Comparison of ENCODE assay signal across 11 mouse cellular contexts in genomic region chr12:83791737-83792136, GRCm38 (mm10). TPM values are rescaled to one million over a fixed set of nuclear protein-coding genes. Genes with fewer than 3 reads are reported as not detected.
A peak's percentile ranks its signal among the peaks of the same experiment; 100 is the strongest.
DNase-seq lines count a peak whose midpoint lies in the region; ATAC-seq and TF ChIP-seq lines count a peak whose summit lies in the region.
"Had no signal": no experiment of that assay in that cellular context is flagged by ENCODE, and none has a peak within 500 bp of the region (broad histone marks: within the 10 kb centered on the region; RNA-seq: fewer than 3 reads in every experiment).

No protein-coding gene starts in this region.

- no peaks in the 10 kb centered on the region for H3K9me3 ChIP-seq in lung, embryonic 16.5 days (ENCODE audit: control insufficient read depth, low read length)
- no peaks in the 10 kb centered on the region for H3K9me3 ChIP-seq in lung, postnatal 0 days (ENCODE audit: low read length)

- no peak for TF ChIP-seq POLR2A in myocyte (IDR thresholded peaks at IDR 0.05; ENCODE audit: insufficient read length, low read depth)

- H3K27me3 ChIP-seq in lung, embryonic 16.5 days (ENCODE audit: control insufficient read depth, insufficient read depth, low read depth, low read length), result no peaks in the 10 kb centered on the region
- no peaks in the 10 kb centered on the region for H3K27me3 ChIP-seq in lung, postnatal 0 days (replicated peaks; ENCODE audit: insufficient read depth, low read length)
- H3K27me3 ChIP-seq in myocyte (ENCODE audit: control insufficient read depth, insufficient read depth, insufficient read length), result no peaks in the 10 kb centered on the region

- no peak for TF ChIP-seq CTCF in lung, postnatal 0 days (IDR thresholded peaks at IDR 0.05)

- ATAC-seq in lung, embryonic 16.5 days (ENCODE audit: low read depth), result 0 out of 2 replicates have a peak, but pooled peaks have one; percentile 15
- no peak for ATAC-seq in lung, postnatal 0 days
- ATAC-seq: inflammation-experienced regulatory T-cells, adult 6 months had no signal

- no peak overlapping the region for H3K9ac ChIP-seq in lung, embryonic 16.5 days (ENCODE audit: low read length)
- no peak overlapping the region for H3K9ac ChIP-seq in lung, postnatal 0 days (replicated peaks; ENCODE audit: low read depth)

- no peak for TF ChIP-seq EP300 in lung, postnatal 0 days (IDR thresholded peaks at IDR 0.05)

- H3ac ChIP-seq in myocyte (ENCODE audit: control insufficient read depth, insufficient read length), result no peak overlapping the region

- no peaks in the 10 kb centered on the region for H3K4me1 ChIP-seq in lung, embryonic 16.5 days (replicated peaks; ENCODE audit: control insufficient read depth, insufficient read depth, low read length)
- H3K4me1 ChIP-seq in lung, postnatal 0 days (ENCODE audit: insufficient read depth, low read depth, low read length), result no peaks in the 10 kb centered on the region

- H3K79me2 ChIP-seq in myocyte (ENCODE audit: control insufficient read depth, insufficient read depth), result no peaks in the 10 kb centered on the region

- H3K36me3 ChIP-seq in lung, embryonic 16.5 days (ENCODE audit: control insufficient read depth, insufficient read depth, low read length), result peaks cover 15% of the 10 kb centered on the region
- H3K36me3 ChIP-seq in lung, postnatal 0 days (ENCODE audit: insufficient read depth, low read length), result peaks cover 12% of the 10 kb centered on the region
- no peaks in the 10 kb centered on the region for H3K36me3 ChIP-seq in myocyte (ENCODE audit: control insufficient read depth, insufficient read depth)

- H3K4me2 ChIP-seq in lung, embryonic 16.5 days (ENCODE audit: low read depth, low read length), result no peak overlapping the region
- no peak overlapping the region for H3K4me2 ChIP-seq in lung, postnatal 0 days (replicated peaks; ENCODE audit: low read depth, low read length)
- no peak overlapping the region for H3K4me2 ChIP-seq in myocyte (ENCODE audit: low read depth)

- DNase-seq in gastrocnemius, postnatal 25 days, result peak; percentile 51
- DNase-seq in gastrocnemius, postnatal 4 days (ENCODE audit: low spot score in 2 of 2), result no peak
- no peak for DNase-seq in lung, postnatal 0 days (ENCODE audit: low spot score)
- peak; percentile 51 for DNase-seq in cerebellum, adult 9-10 months
- no peak for DNase-seq in frontal cortex, postnatal 10 days (ENCODE audit: low spot score in 2 of 2)

- no peak overlapping the region for H3K27ac ChIP-seq in lung, embryonic 16.5 days (ENCODE audit: low read length)
- H3K27ac ChIP-seq in lung, postnatal 0 days (ENCODE audit: low read length), result no peak overlapping the region
- H3K27ac ChIP-seq: layer of hippocampus, adult 2 months; macrophage; stomach, postnatal 0 days had no signal

- H3K4me3 ChIP-seq in lung, embryonic 16.5 days (ENCODE audit: low read length), result no peak overlapping the region
- H3K4me3 ChIP-seq in lung, postnatal 0 days (ENCODE audit: low read depth, low read length), result no peak overlapping the region
- no peak overlapping the region for H3K4me3 ChIP-seq in myocyte
- H3K4me3 ChIP-seq: layer of hippocampus, adult 2 months had no signal

- 85% methylated on average over 10 of the region's 10 CpGs for WGBS in lung, embryonic 16.5 days
- 87% methylated on average over 10 of the region's 10 CpGs for WGBS in lung, postnatal 0 days

TF ChIP-seq in myocyte, 11 proteins besides CTCF, POLR2A, EP300 and RAD21:
- TF ChIP-seq MYOD1 (IDR thresholded peaks at IDR 0.05; ENCODE audit: control insufficient read depth in 1 of 3, insufficient read length in 2 of 3, low read depth in 2 of 3) (peak in 2 of 3 experiments; percentile 19 to 43), TCF12 (IDR thresholded peaks at IDR 0.05; ENCODE audit: insufficient read depth, poor library complexity, severe bottlenecking) (no peak), REST (IDR thresholded peaks at IDR 0.05; ENCODE audit: insufficient read depth, insufficient read length) (no peak), E2F4 (IDR thresholded peaks at IDR 0.05; ENCODE audit: insufficient read depth) (no peak), MYOG (IDR thresholded peaks at IDR 0.05; ENCODE audit: control insufficient read depth in 1 of 3, insufficient read depth in 1 of 3, insufficient read length in 2 of 3, low read depth in 2 of 3) (peak in 2 of 3 experiments; percentile 46 to 59)

RNA-seq across cellular contexts. Expression of gene Papln, which starts 28.3 kb away (rescaled TPM):
- 1 to 10 TPM; 1.7 to 2.1 TPM for total RNA-seq in gastrocnemius, postnatal 25 days (2021)
- 1 to 10 TPM; 4.0 to 4.1 TPM for total RNA-seq in gastrocnemius, postnatal 4 days (2021)
- 1.0 and 1.3 TPM in 2 replicates for polyA plus RNA-seq in lung, embryonic 16.5 days (2015; fragmentation: Nextera tagmentation; extraction: Ambion mirVana)
- polyA plus RNA-seq in lung, postnatal 0 days (2015; fragmentation: Nextera tagmentation; extraction: Ambion mirVana), result 0.29 and 0.30 TPM in 2 replicates
- 0.04 TPM for polyA plus RNA-seq in myocyte (2012; fragmentation: generic; extraction: Trizol)
- polyA plus RNA-seq: inflammation-experienced regulatory T-cells, adult 6 months; macrophage had no signal

Comparison
In these comparisons a context has a peak if more than half of its experiments do, and no peak if none do; other contexts are left out.
1. DNase-seq: peak in gastrocnemius, postnatal 25 days (single experiment) and cerebellum, adult 9-10 months (single experiment); none in gastrocnemius, postnatal 4 days (0 of 2), lung, postnatal 0 days (single experiment) and frontal cortex, postnatal 10 days (0 of 2).